Mouse (Mus musculus): ENCODE results near the gene Snta1. TPM values are rescaled to one million over a fixed set of nuclear protein-coding genes. Genes with fewer than 3 reads are reported as not detected.

Gene Snta1
- 1.7 and 2.0 TPM in 2 replicates for polyA plus RNA-seq (2015; fragmentation: Nextera tagmentation; extraction: Ambion mirVana)

DNA sequence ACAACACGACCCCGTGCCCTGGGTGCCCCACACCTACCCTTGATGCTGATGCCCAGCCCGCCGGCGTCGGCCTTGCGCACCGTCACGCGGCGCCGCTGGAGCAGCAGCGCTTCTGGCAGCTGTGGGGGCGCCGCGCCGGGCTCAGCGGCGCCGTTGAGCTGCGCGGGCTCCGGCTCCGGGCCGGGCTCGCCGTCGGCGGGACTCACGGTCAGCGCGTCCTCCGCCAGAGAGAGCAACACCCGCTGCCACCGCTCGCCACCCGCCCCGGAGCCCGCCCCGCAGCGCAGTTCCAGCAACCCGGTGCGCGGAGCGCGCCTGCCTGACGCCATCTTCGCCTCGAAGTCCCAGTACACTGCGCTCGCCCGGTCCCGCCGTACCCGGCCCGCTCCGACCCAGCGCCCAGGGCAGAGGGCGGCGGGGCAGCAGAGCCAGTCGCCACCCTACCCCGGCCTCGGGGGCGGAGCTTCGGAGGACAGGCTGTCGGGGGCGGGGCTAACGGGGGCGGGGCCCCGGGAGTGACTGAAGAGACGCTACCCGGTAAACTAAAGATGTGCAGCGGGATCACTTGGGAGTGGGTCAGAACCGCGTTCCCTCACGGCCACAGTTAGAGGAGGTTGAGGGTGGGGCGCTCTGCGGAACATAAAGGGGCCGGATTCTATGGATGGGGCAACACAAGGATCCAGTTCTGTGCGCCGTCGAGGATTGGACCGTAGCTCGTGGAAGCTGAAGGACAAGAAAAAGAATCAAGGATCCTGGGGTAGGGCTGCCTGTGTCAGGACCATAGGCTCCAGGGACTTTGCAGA is at the start of gene Snta1:
Gene Snta1 (minus strand): TSS at position 457 of the 803 bp plus-strand sequence.
- Histone ChIP-seq H3K27ac (no peak within 1 kb of the TSS), H3K36me3 (no peaks in the 10 kb centered on the region), H3K27me3 (peaks cover 51% of the 10 kb centered on the region), H3K4me1 (replicated peaks) (peaks cover 16% of the 10 kb centered on the region), H3K9ac (peak within 1 kb of the TSS; percentile 72), H3K4me2 (peak within 1 kb of the TSS; percentile 87), H3K9me3 (replicated peaks) (no peaks in the 10 kb centered on the region), H3K4me3 (replicated peaks) (peak within 1 kb of the TSS; percentile 67)
- DNase-seq (peak; percentile 77), ATAC-seq (ENCODE audit: low read depth) (peak; percentile 93)
- 2% methylated on average over 84 of the region's 84 CpGs for WGBS (ENCODE audit: insufficient replicate concordance)

- H3K27me3 ChIP-seq = no peaks in the 10 kb centered on the region
- H3K27ac ChIP-seq = no peak overlapping the region
- H3K36me3 ChIP-seq = 0 out of 2 replicates have a peak, but pooled peaks cover 3% of the 10 kb centered on the region
- H3K4me3 ChIP-seq (replicated peaks) = no peak overlapping the region
- no peak overlapping the region for H3K9ac ChIP-seq
- DNase-seq = no peak
- H3K4me1 ChIP-seq (replicated peaks) = peaks cover 57% of the 10 kb centered on the region
- no peak for ATAC-seq (ENCODE audit: low read depth)
- no peak overlapping the region for H3K4me2 ChIP-seq
- H3K9me3 ChIP-seq (replicated peaks) = no peaks in the 10 kb centered on the region
Measured at GRCm38 (mm10) chr2:154456621-154457020, 48.7 kb upstream of the Snta1 start.

GRCm38 (mm10) chr2:154455776-154456175 is 47.9 kb upstream of the Snta1 start:
- H3K4me3 ChIP-seq (replicated peaks) = no peak overlapping the region
- peaks cover 50% of the 10 kb centered on the region for H3K4me1 ChIP-seq (replicated peaks)
- 0 out of 2 replicates have a peak, but pooled peaks cover 3% of the 10 kb centered on the region for H3K36me3 ChIP-seq
- H3K9me3 ChIP-seq (replicated peaks) = no peaks in the 10 kb centered on the region
- DNase-seq = peak; percentile 44
- H3K9ac ChIP-seq = no peak overlapping the region
- no peaks in the 10 kb centered on the region for H3K27me3 ChIP-seq
- peak; percentile 73 for ATAC-seq (ENCODE audit: low read depth)
- peak overlapping the region; percentile 46 for H3K4me2 ChIP-seq
- no peak overlapping the region for H3K27ac ChIP-seq
- WGBS (ENCODE audit: insufficient replicate concordance) = 33% methylated on average over 5 of the region's 5 CpGs

GRCm38 (mm10) chr2:154454605-154455004 is 46.7 kb upstream of the Snta1 start:
- WGBS (ENCODE audit: insufficient replicate concordance) = 63% methylated on average over 3 of the region's 3 CpGs
- Histone ChIP-seq H3K4me2 (no peak overlapping the region), H3K9me3 (replicated peaks) (no peaks in the 10 kb centered on the region), H3K4me1 (replicated peaks) (peaks cover 42% of the 10 kb centered on the region), H3K27ac (peak overlapping the region; percentile 61), H3K4me3 (replicated peaks) (no peak overlapping the region), H3K9ac (no peak overlapping the region), H3K27me3 (no peaks in the 10 kb centered on the region), H3K36me3 (0 out of 2 replicates have a peak, but pooled peaks cover 3% of the 10 kb centered on the region)
- ATAC-seq (ENCODE audit: low read depth) (no peak), DNase-seq (no peak)

DNA sequence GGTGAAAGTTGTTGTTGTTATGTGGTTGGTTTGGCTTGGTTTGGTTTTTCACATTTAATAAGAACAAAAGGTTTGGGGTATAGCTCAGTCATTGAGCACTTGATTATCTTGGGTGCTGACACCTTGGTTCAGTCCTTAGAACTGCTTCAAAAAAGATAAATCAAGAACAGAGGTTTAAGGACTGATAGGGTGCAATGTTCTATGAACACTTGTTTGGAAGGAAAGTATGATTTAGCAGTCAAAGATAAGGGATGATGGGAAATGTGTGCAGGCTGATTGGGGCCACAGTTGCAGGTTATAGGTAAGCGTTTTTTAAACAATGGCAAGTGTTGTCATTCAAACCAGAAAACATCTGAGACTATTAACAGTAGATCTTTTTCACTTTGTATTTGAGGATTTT is 46.2 kb upstream of the Snta1 start:
- Histone ChIP-seq H3K4me2 (no peak overlapping the region), H3K27ac (no peak overlapping the region; the same call in 1 of the 2 replicates), H3K36me3 (0 out of 2 replicates have a peak, but pooled peaks cover 3% of the 10 kb centered on the region), H3K9ac (no peak overlapping the region), H3K27me3 (no peaks in the 10 kb centered on the region), H3K4me1 (replicated peaks) (peaks cover 39% of the 10 kb centered on the region), H3K4me3 (replicated peaks) (no peak overlapping the region), H3K9me3 (replicated peaks) (no peaks in the 10 kb centered on the region)
- 17% methylated on average over 1 of the region's 1 CpGs for WGBS (ENCODE audit: insufficient replicate concordance)
- ATAC-seq (ENCODE audit: low read depth) (peak; percentile 77), DNase-seq (peak; percentile 28)

GRCm38 (mm10) chr2:154452951-154453350 is 45.1 kb upstream of the Snta1 start:
- DNase-seq (no peak), ATAC-seq (ENCODE audit: low read depth) (no peak)
- no peaks in the 10 kb centered on the region for H3K27me3 ChIP-seq
- no peak overlapping the region for H3K4me2 ChIP-seq
- peaks cover 43% of the 10 kb centered on the region for H3K4me1 ChIP-seq (replicated peaks)
- WGBS (ENCODE audit: insufficient replicate concordance) = 81% methylated on average over 2 of the region's 2 CpGs
- no peak overlapping the region for H3K4me3 ChIP-seq (replicated peaks)
- no peak overlapping the region for H3K27ac ChIP-seq
- H3K9me3 ChIP-seq (replicated peaks) = no peaks in the 10 kb centered on the region
- no peak overlapping the region for H3K9ac ChIP-seq
- peaks cover 4% of the 10 kb centered on the region; the same call in 1 of the 2 replicates for H3K36me3 ChIP-seq

DNA sequence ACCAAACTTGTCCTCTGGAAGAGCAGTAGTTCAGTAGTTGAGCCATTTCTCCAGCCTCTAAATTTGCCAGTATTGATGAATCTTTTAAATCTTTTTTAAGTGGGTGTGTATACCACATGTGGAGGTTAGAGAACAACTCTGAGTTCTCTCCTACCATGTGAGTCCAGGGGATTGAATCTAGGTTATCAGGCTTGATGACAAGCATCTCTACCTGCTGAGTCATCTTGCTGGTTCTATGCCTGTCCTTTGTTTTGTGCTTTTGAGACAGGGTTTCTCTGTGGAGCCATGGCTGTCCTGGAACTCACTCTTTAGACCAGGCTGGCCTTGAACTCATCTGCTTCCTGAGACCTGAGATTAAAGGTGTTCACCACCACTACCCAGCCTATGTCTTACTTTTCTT is 40.7 kb upstream of the Snta1 start:
- DNase-seq = no peak
- Histone ChIP-seq H3K4me1 (replicated peaks) (peaks cover 11% of the 10 kb centered on the region), H3K36me3 (peaks cover 11% of the 10 kb centered on the region)

GRCm38 (mm10) chr2:154447821-154448220 is 39.9 kb upstream of the Snta1 start:
- Histone ChIP-seq H3K9ac (no peak overlapping the region), H3K27ac (no peak overlapping the region), H3K4me1 (replicated peaks) (peaks cover 4% of the 10 kb centered on the region), H3K36me3 (peaks cover 15% of the 10 kb centered on the region), H3K4me2 (no peak overlapping the region), H3K4me3 (replicated peaks) (no peak overlapping the region), H3K27me3 (no peaks in the 10 kb centered on the region), H3K9me3 (replicated peaks) (no peaks in the 10 kb centered on the region)
- DNase-seq (no peak), ATAC-seq (ENCODE audit: low read depth) (no peak)
- WGBS (ENCODE audit: insufficient replicate concordance) = 79% methylated on average over 8 of the region's 8 CpGs

More for the DNA sequence above, 40.7 kb upstream of the Snta1 start:
- Histone ChIP-seq H3K9ac (no peak overlapping the region), H3K4me3 (replicated peaks) (no peak overlapping the region), H3K4me2 (no peak overlapping the region), H3K27ac (no peak overlapping the region), H3K27me3 (no peaks in the 10 kb centered on the region), H3K9me3 (replicated peaks) (no peaks in the 10 kb centered on the region)
- no peak for ATAC-seq (ENCODE audit: low read depth)

DNA sequence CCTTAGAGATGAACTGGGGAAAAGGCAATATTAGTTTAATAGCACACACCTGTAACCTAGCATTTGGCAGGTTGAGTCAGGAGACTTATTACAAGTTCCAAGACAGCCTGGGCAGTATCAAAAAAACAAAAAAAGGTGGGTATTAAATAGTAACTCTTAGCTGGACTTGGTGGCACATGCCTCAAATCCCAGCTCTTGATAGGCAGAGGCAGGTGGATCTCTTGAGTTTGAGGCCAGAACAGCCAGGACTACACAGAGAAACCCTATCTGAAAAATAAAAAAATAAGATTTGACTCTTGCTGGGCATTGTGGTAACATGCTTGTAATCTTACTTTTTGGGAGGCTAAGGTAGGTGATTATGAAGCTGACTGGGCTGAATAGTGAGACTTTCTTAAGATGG is 32.6 kb upstream of the Snta1 start:
- peaks cover 33% of the 10 kb centered on the region for H3K4me1 ChIP-seq (replicated peaks)
- no peak overlapping the region for H3K27ac ChIP-seq
- H3K4me3 ChIP-seq (replicated peaks) = no peak overlapping the region
- H3K4me2 ChIP-seq = no peak overlapping the region
- H3K36me3 ChIP-seq = peaks cover 9% of the 10 kb centered on the region
- H3K27me3 ChIP-seq = no peaks in the 10 kb centered on the region
- no peak for ATAC-seq (ENCODE audit: low read depth)
- no peak for DNase-seq
- no peaks in the 10 kb centered on the region for H3K9me3 ChIP-seq (replicated peaks)
- no peak overlapping the region for H3K9ac ChIP-seq

DNA sequence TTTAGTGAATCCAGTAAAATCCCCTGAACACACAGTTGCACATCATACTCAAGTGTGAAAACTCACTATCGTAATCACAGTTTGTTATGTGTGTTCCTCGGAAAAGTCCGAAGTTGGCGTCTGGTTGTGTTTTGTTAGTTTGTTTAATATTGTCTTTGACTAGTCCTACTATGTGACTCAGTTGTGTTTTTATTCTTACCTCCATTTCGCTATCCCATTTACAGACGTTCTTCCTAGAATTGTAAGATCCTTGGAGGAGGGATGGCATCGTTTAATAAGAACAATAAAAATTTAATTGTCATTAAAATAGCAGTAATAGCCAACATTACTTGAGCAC is 29.3 kb upstream of the Snta1 start:
- H3K4me1 ChIP-seq (replicated peaks) = peaks cover 41% of the 10 kb centered on the region
- no peaks in the 10 kb centered on the region for H3K9me3 ChIP-seq (replicated peaks)
- H3K27me3 ChIP-seq = no peaks in the 10 kb centered on the region
- WGBS (ENCODE audit: insufficient replicate concordance) = 14% methylated on average over 7 of the region's 7 CpGs
- peak overlapping the region; percentile 93 for H3K4me3 ChIP-seq (replicated peaks)
- ATAC-seq (ENCODE audit: low read depth) (no peak), DNase-seq (no peak)
- peak overlapping the region; percentile 98 for H3K9ac ChIP-seq
- peak overlapping the region; percentile 88 for H3K27ac ChIP-seq
- H3K36me3 ChIP-seq = no peaks in the 10 kb centered on the region
- H3K4me2 ChIP-seq = peak overlapping the region; percentile 90

GRCm38 (mm10) chr2:154436458-154437190 is 28.7 kb upstream of the Snta1 start, which contains the start of gene Cbfa2t2:
Gene Cbfa2t2 (plus strand): TSS chr2:154436481.
- under 1% methylated on average over 70 of the region's 70 CpGs for WGBS (ENCODE audit: insufficient replicate concordance)

More at GRCm38 (mm10) chr2:154436458-154437190, 28.7 kb upstream of the Snta1 start, which contains the start of gene Cbfa2t2:
- peak within 1 kb of the TSS; percentile 93 for H3K4me3 ChIP-seq (replicated peaks)
- DNase-seq = peak; percentile 57
- peak within 1 kb of the TSS; percentile 98 for H3K9ac ChIP-seq
- ATAC-seq (ENCODE audit: low read depth) = peak; percentile 52
- H3K27me3 ChIP-seq = no peaks in the 10 kb centered on the region
- no peaks in the 10 kb centered on the region for H3K36me3 ChIP-seq
- no peaks in the 10 kb centered on the region for H3K9me3 ChIP-seq (replicated peaks)
- peaks cover 44% of the 10 kb centered on the region for H3K4me1 ChIP-seq (replicated peaks)
- H3K4me2 ChIP-seq = peak within 1 kb of the TSS; percentile 90
- H3K27ac ChIP-seq = peak within 1 kb of the TSS; percentile 88

Measured in liver, embryonic 13.5 days (tissue).